Mouse (Mus musculus) cerebellum, adult 8-10 months (tissue): Measurements from ENCODE around the gene Wipi2.

Experiments used
- DNase-seq: peaks from one replicate; pipeline ENCODE4 v3.0.0; 2022

Gene Wipi2

DNA sequence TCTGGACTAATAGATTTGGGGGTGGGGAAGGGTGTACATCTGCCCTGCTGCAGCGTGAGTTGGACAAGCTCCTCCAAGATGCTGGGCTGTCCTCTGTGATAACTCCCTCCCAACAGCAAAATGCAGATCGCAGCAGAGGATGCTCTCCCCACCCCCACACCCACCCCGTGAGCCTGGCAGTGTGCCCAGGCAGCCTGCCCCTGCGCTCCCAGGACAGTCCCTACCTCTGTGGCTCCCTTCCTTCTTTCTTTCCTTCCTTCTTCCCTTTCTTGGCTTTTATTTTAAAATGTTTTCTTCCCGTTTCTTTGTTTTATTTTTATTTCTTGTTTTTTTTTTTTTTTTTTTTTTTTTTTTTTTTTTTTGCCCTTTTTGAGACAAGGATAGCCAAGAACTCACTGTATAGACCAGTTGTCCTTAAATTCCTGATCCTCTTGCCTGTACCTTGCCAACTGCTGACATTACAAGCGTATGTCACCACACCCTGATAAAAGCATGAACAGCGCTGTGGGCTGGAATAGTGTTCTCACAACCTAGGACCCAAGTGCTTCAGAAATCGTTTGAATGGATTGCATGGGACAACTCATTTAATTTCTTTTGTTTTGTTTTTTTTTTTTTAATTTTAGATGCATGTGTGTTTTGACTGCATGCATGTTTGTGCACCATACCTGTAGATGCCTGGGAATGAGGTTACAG is 66.4 kb downstream of the Wipi2 start:
- no peak for DNase-seq

- no peak for DNase-seq
Measured at GRCm38 (mm10) chr5:142694627-142695340, 67.3 kb downstream of the Wipi2 start.

- no peak for DNase-seq
Measured at GRCm38 (mm10) chr5:142696258-142696657, 68.8 kb downstream of the Wipi2 start.

DNA sequence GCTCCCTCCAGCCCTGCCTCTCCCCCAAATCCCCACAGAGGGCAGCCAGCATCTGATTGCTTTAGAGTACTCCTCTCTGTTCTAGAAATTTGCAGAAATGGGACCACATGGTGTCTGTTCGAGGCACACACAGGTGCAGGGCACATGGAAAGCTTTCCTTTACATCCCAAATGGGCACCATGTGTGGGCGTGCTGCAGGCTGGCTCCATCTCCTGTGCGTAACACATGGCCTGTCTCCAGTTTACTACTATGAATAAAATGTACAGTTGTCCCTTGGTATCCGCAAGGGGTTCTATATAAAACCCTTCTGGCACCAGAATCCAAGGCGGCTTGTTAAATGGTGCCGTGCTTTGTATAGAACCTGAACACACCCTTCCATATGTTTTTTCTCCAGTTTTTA is 69.4 kb downstream of the Wipi2 start:
- DNase-seq = no peak

GRCm38 (mm10) chr5:142697742-142698141 is 70.2 kb downstream of the Wipi2 start:
- DNase-seq = no peak

DNA sequence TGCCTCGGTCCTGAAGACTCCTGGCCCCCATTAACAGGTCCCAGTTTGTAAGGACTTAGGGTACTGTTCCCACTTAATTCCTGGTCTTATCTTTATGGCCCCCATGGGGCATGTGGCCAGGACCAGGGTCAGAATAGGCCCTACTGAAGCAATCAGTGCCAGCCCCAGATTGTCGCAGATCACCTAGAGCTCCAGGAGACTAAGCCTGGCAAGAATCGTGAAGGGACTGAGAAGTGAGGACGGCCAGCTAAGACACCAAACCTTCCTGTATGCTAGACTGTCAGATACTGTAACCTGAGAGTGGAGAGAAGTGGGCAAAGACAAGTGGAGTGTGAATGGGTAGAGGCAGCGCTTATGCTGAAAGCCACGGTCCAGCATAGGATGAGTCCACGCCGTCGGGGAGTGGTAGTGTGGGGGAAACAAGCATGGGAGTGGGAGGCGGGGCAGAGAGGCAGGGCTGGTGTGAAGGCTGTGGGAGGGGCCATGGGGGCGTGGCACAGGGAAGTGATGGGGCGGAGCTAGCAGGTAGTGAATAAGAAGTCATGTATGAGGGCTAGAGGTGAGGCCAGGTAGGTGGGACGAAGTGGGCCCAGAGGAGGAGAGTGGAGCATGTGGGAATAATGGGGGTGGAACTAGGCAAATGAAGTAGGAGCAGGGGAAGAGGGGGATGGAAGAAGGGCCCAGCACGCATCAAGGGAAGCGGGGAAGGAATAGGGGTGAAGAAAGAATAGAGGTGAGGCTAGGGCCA is 73.5 kb downstream of the Wipi2 start:
- peak; percentile 69 for DNase-seq

DNA sequence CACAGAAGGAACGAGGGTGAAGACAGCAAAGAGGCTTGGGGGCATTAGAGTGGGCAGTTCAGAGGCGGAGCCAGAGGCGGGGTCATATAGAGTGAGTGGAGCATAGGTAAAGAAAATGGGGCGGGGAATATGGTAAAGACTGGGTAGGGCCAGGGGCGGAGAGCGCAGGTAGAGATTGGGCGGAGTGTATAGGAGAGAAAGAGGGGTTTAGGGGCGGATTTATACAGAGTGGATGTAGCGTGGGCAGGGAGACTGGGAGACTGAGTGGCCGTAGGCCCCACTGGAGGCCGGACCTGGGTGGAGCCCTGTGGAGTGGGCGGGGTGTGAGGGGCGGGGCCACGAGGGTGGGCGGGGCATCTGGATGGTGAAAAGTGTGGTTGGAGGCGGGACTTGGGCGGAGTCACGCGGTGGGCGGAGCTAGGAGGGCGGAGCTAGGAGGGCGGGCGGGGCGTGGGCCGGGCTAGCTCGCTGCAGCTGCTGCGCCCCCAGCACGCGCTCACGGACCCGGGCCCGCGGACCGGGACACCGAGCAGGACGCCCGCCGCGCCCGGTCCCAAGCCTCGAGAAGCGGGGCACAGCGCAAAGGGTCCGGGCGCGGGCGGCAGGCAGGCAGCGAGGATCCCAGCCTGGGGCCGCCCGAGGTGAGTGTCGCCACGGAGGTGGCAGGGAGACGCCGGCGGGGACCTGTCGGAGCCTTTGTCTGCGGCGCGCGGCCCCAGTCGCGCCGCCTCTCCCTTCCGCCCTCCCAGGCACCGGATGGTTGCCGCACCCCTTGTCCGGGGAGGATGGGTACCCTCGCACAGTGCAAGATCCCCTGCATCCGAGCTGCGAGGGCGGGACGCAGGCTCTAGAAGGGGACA is 74.4 kb downstream of the Wipi2 start:
- DNase-seq = peak; percentile 67

GRCm38 (mm10) chr5:142702511-142703138 is 75.1 kb downstream of the Wipi2 start:
- peak; percentile 60 for DNase-seq

DNA sequence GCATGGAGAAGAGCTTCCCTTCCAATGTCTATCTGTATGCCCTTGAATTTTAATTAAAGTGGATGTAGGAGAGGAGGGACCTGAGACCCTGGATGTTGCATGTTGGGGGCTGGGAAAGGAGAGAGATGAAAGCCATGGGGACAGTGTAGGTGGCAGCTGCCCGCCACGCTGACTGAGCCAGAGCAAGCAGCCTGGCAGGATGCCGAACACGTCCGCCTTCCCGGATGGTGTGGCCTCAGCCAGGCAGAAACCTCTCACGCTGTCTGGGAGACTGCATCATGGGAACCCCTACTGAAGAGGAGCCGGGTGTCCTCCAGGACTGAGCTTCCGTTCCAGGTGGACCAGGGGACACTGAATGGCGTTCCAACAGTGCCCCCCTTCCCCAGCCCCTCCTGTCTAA is 76.1 kb downstream of the Wipi2 start:
- peak; percentile 82 for DNase-seq

DNA sequence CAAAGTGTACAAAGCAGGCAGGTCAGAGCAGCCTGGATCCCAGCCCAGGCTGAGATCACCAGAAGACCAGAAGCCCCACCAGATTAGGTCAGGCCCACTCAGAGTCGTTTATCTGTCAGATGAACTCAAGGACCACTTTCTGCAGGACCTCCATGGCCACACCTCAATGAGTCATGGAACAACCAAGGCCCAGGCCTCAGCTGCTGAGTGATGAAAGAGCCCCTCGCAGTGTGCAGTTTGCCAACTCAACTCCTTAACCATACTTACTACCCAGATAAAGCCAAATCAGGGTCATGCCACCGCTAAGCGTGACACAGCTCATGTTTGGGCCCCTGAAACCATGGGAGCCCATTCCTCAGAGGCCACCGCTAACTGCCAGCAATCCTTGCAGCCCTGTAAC is 80.2 kb downstream of the Wipi2 start:
- DNase-seq = no peak

DNA sequence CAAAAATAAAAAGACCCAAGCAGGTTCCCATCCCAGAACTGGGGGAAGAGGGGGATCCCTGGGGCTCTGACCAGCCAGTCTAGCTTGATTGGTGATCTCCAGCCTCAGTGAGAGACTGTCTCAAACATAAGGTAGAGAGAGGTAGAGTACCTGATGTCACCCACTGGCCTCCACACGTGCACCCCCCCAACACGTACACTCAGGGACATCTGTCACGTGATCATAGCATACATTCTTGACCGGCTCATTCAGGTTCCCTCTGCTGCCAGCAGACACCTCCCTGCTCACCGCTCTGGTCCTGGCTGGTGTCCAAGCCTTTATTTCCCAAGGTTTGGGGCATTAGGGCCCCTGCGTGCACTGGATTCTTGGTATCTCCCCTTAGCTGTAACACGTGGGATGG is 81.9 kb downstream of the Wipi2 start:
- DNase-seq = no peak

DNA sequence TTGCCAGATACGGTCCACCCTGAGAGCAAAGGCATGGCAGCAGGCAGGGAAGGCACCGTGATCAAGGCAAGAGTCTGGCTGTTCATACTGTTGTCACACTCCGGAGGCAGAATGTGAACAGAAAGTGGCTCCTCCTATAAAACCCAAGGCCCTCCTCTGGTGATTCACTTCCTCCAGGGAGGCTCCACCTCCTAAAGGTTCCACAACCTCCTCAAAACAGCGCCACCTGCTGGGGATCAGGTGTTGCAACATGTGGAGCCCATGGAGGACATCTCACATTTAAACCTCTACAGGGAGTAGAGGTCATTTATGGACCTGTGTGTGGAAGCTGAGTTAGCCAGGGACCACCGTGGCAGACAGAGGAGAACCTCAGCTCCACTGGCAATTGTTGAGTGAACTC is 84.9 kb downstream of the Wipi2 start:
- DNase-seq = no peak

DNA sequence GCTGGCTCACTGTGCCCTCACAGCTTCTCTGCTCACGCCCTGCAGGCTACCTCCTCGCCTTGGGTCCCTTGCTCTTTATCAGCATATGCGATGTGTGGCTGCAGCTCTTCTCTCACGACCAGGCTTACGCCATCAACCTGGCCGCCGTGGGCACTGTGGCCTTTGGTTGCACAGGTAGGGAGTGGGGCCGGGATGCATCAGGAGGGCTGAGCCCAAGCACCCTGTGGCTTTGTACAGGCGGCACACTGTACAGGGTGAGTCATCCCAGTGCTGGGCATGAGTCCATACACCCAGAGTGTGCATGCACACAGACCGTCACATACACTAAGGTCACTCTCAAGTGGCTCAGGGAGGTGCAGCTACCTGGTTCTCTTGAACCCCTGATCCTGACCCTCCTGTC is 86.5 kb downstream of the Wipi2 start:
- peak; percentile 69 for DNase-seq

DNA sequence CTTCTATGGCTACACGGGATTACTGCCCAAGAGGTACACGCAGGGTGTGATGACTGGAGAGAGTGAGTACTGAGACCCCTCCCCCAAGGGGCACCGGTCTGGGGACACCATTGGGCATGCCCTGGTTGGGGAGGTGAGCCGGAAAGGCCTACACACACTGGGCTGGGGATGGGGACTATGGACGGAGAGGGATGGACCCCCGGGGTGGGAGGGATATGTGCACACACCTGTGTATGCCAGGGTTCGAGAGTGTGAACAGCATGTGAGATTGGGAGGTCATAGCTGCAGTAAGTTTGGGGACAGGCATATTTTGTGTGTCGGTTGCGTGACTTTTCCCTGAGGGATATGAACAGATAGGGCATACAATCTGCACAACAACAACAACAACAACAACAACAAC is 87.6 kb downstream of the Wipi2 start:
- DNase-seq = no peak

- DNase-seq = peak; percentile 56
Measured at GRCm38 (mm10) chr5:142716056-142716455, 88.6 kb downstream of the Wipi2 start.

DNA sequence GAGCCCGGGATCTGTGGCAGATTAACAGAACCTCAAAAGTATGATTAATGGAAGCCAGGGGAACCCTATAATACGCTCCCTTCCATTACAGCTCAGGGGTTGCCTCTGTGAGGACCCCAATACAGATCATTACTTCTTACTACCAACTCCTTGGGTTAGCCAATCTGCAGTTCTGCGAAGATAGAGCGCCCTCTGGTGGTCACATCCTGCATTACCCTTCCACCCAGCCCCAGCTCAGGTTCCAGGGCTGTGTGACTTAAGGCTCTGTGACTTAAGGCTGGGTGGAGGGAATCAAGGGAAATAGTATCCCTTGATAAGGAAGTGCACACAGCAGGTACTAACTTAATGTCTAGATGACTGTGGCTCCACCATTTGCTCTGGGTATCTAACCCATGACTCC is 90.5 kb downstream of the Wipi2 start:
- peak; percentile 90 for DNase-seq

DNA sequence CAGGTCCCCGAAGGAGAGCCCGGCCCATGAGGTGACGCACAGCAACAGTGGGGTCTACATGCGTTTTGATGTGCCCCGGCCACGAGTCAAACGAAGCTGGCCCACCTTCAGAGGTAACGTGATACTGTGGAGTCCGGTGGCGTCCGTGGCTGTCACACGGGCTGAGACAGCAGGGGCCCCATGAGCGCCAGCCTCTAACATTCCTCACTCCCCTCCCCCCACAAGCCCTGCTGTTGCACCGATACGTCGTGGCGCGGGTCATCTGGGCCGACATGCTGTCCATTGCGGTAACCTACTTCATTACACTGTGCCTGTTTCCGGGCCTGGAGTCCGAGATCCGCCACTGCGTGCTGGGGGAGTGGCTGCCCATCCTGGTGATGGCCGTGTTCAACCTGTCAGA is 91.0 kb downstream of the Wipi2 start:
- no peak for DNase-seq

DNA sequence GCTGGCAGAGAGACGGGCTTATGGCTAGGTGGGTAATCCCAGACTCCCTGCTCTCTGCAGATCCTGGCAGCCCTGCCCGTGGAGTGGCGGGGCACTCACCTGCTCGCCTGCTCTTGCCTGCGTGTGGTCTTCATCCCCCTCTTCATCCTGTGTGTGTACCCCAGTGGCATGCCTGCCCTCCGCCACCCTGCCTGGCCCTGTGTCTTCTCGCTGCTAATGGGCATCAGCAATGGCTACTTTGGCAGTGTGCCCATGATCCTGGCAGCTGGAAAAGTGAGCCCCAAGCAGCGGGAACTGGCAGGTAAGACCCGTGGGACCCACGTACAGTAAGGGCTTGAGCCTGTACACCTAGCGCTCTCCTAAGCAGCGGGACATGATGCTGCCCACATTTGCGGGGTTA is 92.4 kb downstream of the Wipi2 start:
- no peak for DNase-seq
